ENCODE assay signal across 9 mouse cellular contexts in the genomic region with DNA sequence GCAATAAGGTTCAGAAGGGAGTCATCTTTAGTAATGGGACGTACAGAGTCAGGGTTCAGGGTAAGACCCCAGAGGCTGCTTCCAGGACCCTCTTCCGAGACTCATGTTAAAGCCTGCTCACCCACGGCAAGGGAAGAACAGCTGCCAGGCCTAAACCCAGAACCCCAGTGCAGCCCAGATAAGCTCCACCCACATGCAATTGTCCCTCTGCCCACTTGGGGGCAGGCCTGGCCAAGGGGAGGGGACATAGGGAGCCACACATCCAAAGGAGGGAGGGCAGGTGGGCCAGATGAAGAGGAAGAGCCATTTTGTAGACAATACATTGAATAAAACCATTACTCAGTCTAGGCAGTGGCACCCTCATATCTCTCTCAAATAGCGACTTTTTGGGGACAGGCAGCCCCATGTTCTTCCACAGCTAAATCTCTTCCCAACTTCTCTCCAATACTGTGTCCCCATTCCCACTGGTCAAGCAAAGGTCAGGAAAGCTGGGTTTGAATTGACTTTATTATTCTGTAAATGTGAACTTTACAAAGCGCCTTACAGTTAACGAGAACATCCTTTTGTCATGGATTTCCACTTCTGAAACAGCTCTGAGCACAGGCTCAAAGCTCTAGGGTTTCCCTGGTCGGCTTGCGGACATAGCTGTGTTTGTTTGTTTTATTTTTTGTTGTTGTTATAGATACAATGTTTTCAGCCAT. TPM values are rescaled to one million over a fixed set of nuclear protein-coding genes. Genes with fewer than 3 reads are reported as not detected.
DNase-seq lines count a peak whose midpoint lies in the region; ATAC-seq and TF ChIP-seq lines count a peak whose summit lies in the region.
"Had no signal": no experiment of that assay in that cellular context is flagged by ENCODE, and none has a peak within 500 bp of the region (broad histone marks: within the 10 kb centered on the region; RNA-seq: fewer than 3 reads in every experiment).

No protein-coding gene starts in this region.

- H3K27ac ChIP-seq in ES-E14 (ENCODE audit: insufficient read depth, low read depth, low read length, poor library complexity, severe bottlenecking): peak overlapping the region; percentile 44; the same call in 1 of the 2 replicates
- no peak overlapping the region for H3K27ac ChIP-seq in forebrain, embryonic 12.5 days
- H3K27ac ChIP-seq: heart, embryonic 15.5 days had no signal

- in situ Hi-C loops in ES-E14 (cut with MboI; ENCODE audit: low sequenced_read_pairs in 2 of 2, unreplicated experiment in 2 of 2): no loop called here

- H3K4me3 ChIP-seq in ES-E14 (ENCODE audit: insufficient read depth in 1 of 2, low read depth in 1 of 2, low read length in 2 of 2, poor library complexity in 1 of 2, severe bottlenecking in 1 of 2): 0 out of 4 replicates have a peak overlapping the region, but pooled peaks of 1 of the 2 experiments have one; percentile 1
- no peak overlapping the region for H3K4me3 ChIP-seq in forebrain, embryonic 12.5 days (replicated peaks)
- H3K4me3 ChIP-seq: heart, embryonic 15.5 days had no signal

- WGBS in forebrain, embryonic 12.5 days: 40% methylated on average over 8 of the region's 8 CpGs

- peak; percentile 81; the same call in 1 of the 2 replicates for ATAC-seq in forebrain, embryonic 12.5 days (ENCODE audit: low FRiP score)
- peak; percentile 91 to 96 for ATAC-seq in hematopoietic stem cell, adult 5-6 weeks (replicated peaks in 1 of 2; ENCODE audit: insufficient read depth in 1 of 2, low FRiP score in 2 of 2, low TSS enrichment in 1 of 2, low read depth in 1 of 2, poor library complexity in 2 of 2, severe bottlenecking in 2 of 2)

- no peaks in the 10 kb centered on the region for H3K9me3 ChIP-seq in ES-E14 (ENCODE audit: control insufficient read depth, insufficient read depth, low read depth, low read length)
- H3K9me3 ChIP-seq in forebrain, embryonic 12.5 days: no peaks in the 10 kb centered on the region
- H3K9me3 ChIP-seq: heart, embryonic 15.5 days had no signal

- no peak overlapping the region for H3K4me2 ChIP-seq in forebrain, embryonic 12.5 days
- H3K4me2 ChIP-seq: heart, embryonic 15.5 days had no signal

- peak; percentile 84 for DNase-seq in ES-E14 (ENCODE audit: low read depth, low spot score)
- peak; percentile 75 for DNase-seq in c-Kit-positive CD71-positive TER-119-positive erythroid progenitor cells, embryonic 14.5 days (ENCODE audit: low spot score)
- peak; percentile 60 for DNase-seq in layer of hippocampus, adult 9-11 months
- peak; percentile 69 for DNase-seq in lung, postnatal 25 days (ENCODE audit: low spot score)
- peak; percentile 56 for DNase-seq in retina, adult 2 months (ENCODE audit: low read depth, low spot score)
- DNase-seq in thymus, postnatal 4 days: peak; percentile 70

- H3K9ac ChIP-seq in ES-E14 (ENCODE audit: insufficient read depth, low read depth, low read length, poor library complexity, severe bottlenecking): no peak overlapping the region
- H3K9ac ChIP-seq in forebrain, embryonic 12.5 days: no peak overlapping the region
- H3K9ac ChIP-seq: heart, embryonic 15.5 days had no signal

- H3K4me1 ChIP-seq in ES-E14 (ENCODE audit: control insufficient read depth in 2 of 2, insufficient read depth in 2 of 2, low read length in 2 of 2, poor library complexity in 1 of 2): peaks cover 14 to 31% of the 10 kb centered on the region in 2 experiments
- no peaks in the 10 kb centered on the region; the same call in none of the 2 replicates for H3K4me1 ChIP-seq in forebrain, embryonic 12.5 days
- H3K4me1 ChIP-seq: heart, embryonic 15.5 days had no signal

- no peaks in the 10 kb centered on the region for H3K27me3 ChIP-seq in forebrain, embryonic 12.5 days
- H3K27me3 ChIP-seq: heart, embryonic 15.5 days had no signal

- H3K36me3 ChIP-seq in ES-E14 (ENCODE audit: control insufficient read depth, insufficient read depth, low read length, poor library complexity, severe bottlenecking): no peaks in the 10 kb centered on the region
- peaks cover 4% of the 10 kb centered on the region; the same call in 1 of the 2 replicates for H3K36me3 ChIP-seq in forebrain, embryonic 12.5 days (replicated peaks)
- H3K36me3 ChIP-seq: heart, embryonic 15.5 days had no signal

TF ChIP-seq in ES-E14, 5 proteins besides CTCF, POLR2A, EP300 and RAD21:
- no peak for TF ChIP-seq CHD2 (IDR thresholded peaks at IDR 0.05; ENCODE audit: low read depth, low read length)
- TF ChIP-seq HCFC1 (IDR thresholded peaks at IDR 0.05; ENCODE audit: borderline replicate concordance, insufficient read depth, low read length): peak; percentile 45; the same call in 1 of the 2 replicates
- TF ChIP-seq MAFK (IDR thresholded peaks at IDR 0.05; ENCODE audit: insufficient read depth, low read depth, low read length): no peak
- TF ChIP-seq ZNF384 (IDR thresholded peaks at IDR 0.05; ENCODE audit: low read depth, low read length): no peak
- peak; percentile 46; the same call in 1 of the 2 replicates for TF ChIP-seq ZC3H11A (IDR thresholded peaks at IDR 0.05; ENCODE audit: borderline replicate concordance, low read depth, low read length)

RNA-seq across cellular contexts. Expression of a gene that starts 33.6 kb away (rescaled TPM):
- total RNA-seq in ES-E14 (2012; rRNA removed): 88.4 and 93.3 TPM in 2 replicates
- 86.7 and 88.6 TPM in 2 replicates for polyA plus RNA-seq in forebrain, embryonic 12.5 days (2016; fragmentation: Nextera tagmentation; extraction: Ambion mirVana)
- 33.5 and 49.2 TPM in 2 replicates for total RNA-seq in hematopoietic stem cell, adult 5-6 weeks (2017)
